21 mouse cellular contexts compared by ENCODE assay signal in genomic region chr8:31371656-31372055, GRCm38 (mm10).
DNase-seq lines count a peak whose midpoint lies in the region; ATAC-seq lines count a peak whose summit lies in the region.
"Had no signal": no experiment of that assay in that cellular context is flagged by ENCODE, and none has a peak within 500 bp of the region (broad histone marks: within the 10 kb centered on the region; RNA-seq: fewer than 3 reads in every experiment).

No protein-coding gene starts in this region.

- DNase-seq in embryo, embryonic 10.5 days (ENCODE audit: low spot score): peak; percentile 12
- no peak for DNase-seq in embryo, embryonic 9.5 days (ENCODE audit: extremely low spot score)
- DNase-seq in midbrain, embryonic 10.5 days (ENCODE audit: low spot score): no peak
- peak; percentile 42 for DNase-seq in urinary bladder, postnatal 14 days (ENCODE audit: low spot score)
- DNase-seq in urinary bladder, postnatal 10 days (ENCODE audit: low spot score): no peak
- DNase-seq in heart, postnatal 10 days: no peak
- DNase-seq: adrenal gland, adult 2 months; adrenal gland, postnatal 25 days; cerebellum, adult 18-20 months; cerebellum, adult 9-11 months; cerebellum, postnatal 36 days; gastrocnemius, postnatal 10 days; heart, adult 18-20 months; heart, postnatal 14 days had no signal

- 0 out of 2 replicates have a peak, but pooled peaks have one; percentile 17 for ATAC-seq in midbrain, embryonic 12.5 days (ENCODE audit: low FRiP score, low read depth)
- ATAC-seq: hindbrain, postnatal 0 days; Patski had no signal

- no peaks in the 10 kb centered on the region for H3K9me3 ChIP-seq in midbrain, embryonic 12.5 days
- H3K9me3 ChIP-seq in midbrain, embryonic 10.5 days (replicated peaks): no peaks in the 10 kb centered on the region
- H3K9me3 ChIP-seq: embryonic facial prominence, embryonic 13.5 days; forebrain, embryonic 15.5 days; heart, embryonic 10.5 days; hindbrain, embryonic 13.5 days had no signal

- H3K4me1 ChIP-seq in midbrain, embryonic 12.5 days: 0 out of 2 replicates have a peak, but pooled peaks cover 4% of the 10 kb centered on the region
- H3K4me1 ChIP-seq in midbrain, embryonic 10.5 days: peaks cover 30% of the 10 kb centered on the region
- H3K4me1 ChIP-seq: forebrain, embryonic 15.5 days had no signal

- H3K4me3 ChIP-seq in midbrain, embryonic 12.5 days: no peak overlapping the region
- no peak overlapping the region for H3K4me3 ChIP-seq in midbrain, embryonic 10.5 days
- H3K4me3 ChIP-seq: embryonic facial prominence, embryonic 13.5 days; forebrain, embryonic 15.5 days; heart, embryonic 10.5 days; hindbrain, embryonic 13.5 days had no signal

- intact Hi-C loops in heart, postnatal 10 days (cut with DNase I): no loop called here

- no peaks in the 10 kb centered on the region for H3K36me3 ChIP-seq in midbrain, embryonic 12.5 days
- no peaks in the 10 kb centered on the region for H3K36me3 ChIP-seq in midbrain, embryonic 10.5 days
- H3K36me3 ChIP-seq: embryonic facial prominence, embryonic 13.5 days; forebrain, embryonic 15.5 days; heart, embryonic 10.5 days; hindbrain, embryonic 13.5 days had no signal

- H3K27me3 ChIP-seq in midbrain, embryonic 12.5 days: 0 out of 2 replicates have a peak, but pooled peaks cover 8% of the 10 kb centered on the region
- H3K27me3 ChIP-seq in midbrain, embryonic 10.5 days (ENCODE audit: low read depth, poor library complexity, severe bottlenecking): no peaks in the 10 kb centered on the region
- H3K27me3 ChIP-seq: embryonic facial prominence, embryonic 13.5 days; forebrain, embryonic 15.5 days; hindbrain, embryonic 13.5 days; Patski had no signal

- 37% methylated on average over 5 of the region's 5 CpGs for WGBS in midbrain, embryonic 12.5 days
- WGBS in midbrain, embryonic 10.5 days: 66% methylated on average over 5 of the region's 5 CpGs

- H3K9ac ChIP-seq in midbrain, embryonic 12.5 days (replicated peaks): no peak overlapping the region
- H3K9ac ChIP-seq: embryonic facial prominence, embryonic 13.5 days; forebrain, embryonic 15.5 days; hindbrain, embryonic 13.5 days had no signal

- no peak overlapping the region for H3K4me2 ChIP-seq in midbrain, embryonic 12.5 days (replicated peaks)
- H3K4me2 ChIP-seq: embryonic facial prominence, embryonic 13.5 days; forebrain, embryonic 15.5 days; hindbrain, embryonic 13.5 days had no signal

- no peak overlapping the region for H3K27ac ChIP-seq in midbrain, embryonic 12.5 days (replicated peaks)
- H3K27ac ChIP-seq in midbrain, embryonic 10.5 days (replicated peaks): no peak overlapping the region
- H3K27ac ChIP-seq: embryonic facial prominence, embryonic 13.5 days; forebrain, embryonic 15.5 days; heart, embryonic 10.5 days; hindbrain, embryonic 13.5 days; hindbrain, postnatal 0 days had no signal

Comparison
In these comparisons a context has a peak if more than half of its experiments do, and no peak if none do; other contexts are left out.
1. DNase-seq: peak in embryo, embryonic 10.5 days (single experiment) and urinary bladder, postnatal 14 days (single experiment); none in embryo, embryonic 9.5 days (single experiment), midbrain, embryonic 10.5 days (single experiment), urinary bladder, postnatal 10 days (single experiment) and heart, postnatal 10 days (0 of 2).